Mouse (Mus musculus) embryonic facial prominence, embryonic 10.5 days (tissue): Measurements from ENCODE around the gene Pkhd1. TPM values are rescaled to one million over a fixed set of nuclear protein-coding genes. Genes with fewer than 3 reads are reported as not detected.

Experiments used
- DNase-seq: peaks from one replicate; pipeline ENCODE4 v3.0.0-alpha.2; 2017; ENCODE audit warnings: low spot score
- H3K27ac ChIP-seq: fragments of 300-500 bp; sonication (generic); replicated peaks from 2 replicates; pipeline ENCODE4 v1.5.1; 2016; ENCODE audit warnings: mild to moderate bottlenecking
- H3K27me3 ChIP-seq: fragments of 300-500 bp; sonication (generic); replicated peaks from 2 replicates; pipeline ENCODE4 v1.6.1; 2016; ENCODE audit warnings: low read depth, mild to moderate bottlenecking; ENCODE audit not compliant: poor library complexity, severe bottlenecking
- H3K36me3 ChIP-seq: fragments of 300-500 bp; sonication (generic); replicated peaks from 2 replicates; pipeline ENCODE4 v1.6.1; 2016; ENCODE audit warnings: mild to moderate bottlenecking, moderate library complexity
- H3K4me1 ChIP-seq: fragments of 300-500 bp; sonication (generic); 2 replicates; pipeline ENCODE4 v1.6.1; 2016
- H3K4me3 ChIP-seq: fragments of 300-500 bp; sonication (generic); 2 replicates; pipeline ENCODE4 v1.5.1; 2016; ENCODE audit warnings: mild to moderate bottlenecking, moderate library complexity
- H3K9me3 ChIP-seq: fragments of 300-500 bp; sonication (generic); 2 replicates; pipeline ENCODE4 v1.6.1; 2016; ENCODE audit warnings: mild to moderate bottlenecking
- WGBS: fragments of 180-500 bp; shearing (Covaris S2); methylation state at CpG from one replicate; pipeline ENCODE4 v1.1.7; 2016; 5-methylcytosine and 5-hydroxymethylcytosine counted together
- polyA plus RNA-seq: library from polyadenylated mRNA; unstranded; fragments of >200 nt; fragmentation: Nextera tagmentation; extraction: Ambion mirVana; gene quantifications from 2 replicates; pipeline ENCODE4 v1.2.1, GENCODE M21; 2016

Gene Pkhd1
- polyA plus RNA-seq, 1 experiment from 2014 or later = 0.01 TPM

DNA sequence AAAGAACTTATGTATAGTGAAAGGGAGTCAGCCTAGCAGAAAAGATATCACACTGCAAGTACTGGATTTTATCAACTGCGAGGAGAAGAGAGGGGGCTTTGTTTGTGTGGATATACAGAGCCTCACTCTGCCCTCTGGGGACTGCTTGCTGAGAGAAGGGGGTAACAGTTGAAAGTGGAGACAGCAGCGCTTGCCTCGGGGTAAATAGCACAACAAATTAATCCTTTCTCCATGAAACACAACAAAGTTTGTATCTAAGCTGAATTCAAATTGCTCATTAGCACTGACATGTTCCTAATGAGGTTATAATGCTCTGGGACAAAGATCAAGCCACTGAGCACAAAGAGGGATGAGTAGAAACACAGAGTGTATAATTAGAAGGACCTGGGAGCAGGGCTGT lies 273.2 kb downstream of the Pkhd1 start:
- H3K36me3 ChIP-seq = no peaks in the 10 kb centered on the region
- H3K27me3 ChIP-seq = no peaks in the 10 kb centered on the region
- WGBS = 16% methylated on average over 3 of the region's 3 CpGs
- no peak overlapping the region for H3K4me3 ChIP-seq
- H3K27ac ChIP-seq = no peak overlapping the region
- no peaks in the 10 kb centered on the region for H3K9me3 ChIP-seq
- DNase-seq = peak; percentile 10
- no peaks in the 10 kb centered on the region for H3K4me1 ChIP-seq

DNA sequence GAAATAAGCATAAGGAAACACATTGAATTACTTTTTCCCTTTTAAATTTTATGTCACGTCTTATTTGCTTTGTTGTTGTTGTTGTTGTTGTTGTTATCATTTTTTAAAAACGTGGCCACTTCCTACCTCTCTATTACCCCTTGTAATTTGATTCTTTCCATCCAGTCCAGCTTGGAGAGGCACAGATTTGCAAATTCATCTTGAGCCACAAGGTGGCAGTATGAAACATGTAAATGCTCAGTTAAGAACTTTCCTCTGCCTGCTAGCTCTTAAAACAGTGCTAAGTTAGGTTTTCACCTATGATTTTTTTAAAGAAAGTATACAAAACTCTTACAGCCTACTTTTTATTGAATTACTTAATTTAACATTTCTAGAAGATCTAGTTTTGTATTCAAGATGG lies 306.4 kb downstream of the Pkhd1 start:
- peak; percentile 55 for DNase-seq
- 5% methylated on average over 2 of the region's 2 CpGs for WGBS
- no peaks in the 10 kb centered on the region; the same call in 1 of the 2 replicates for H3K27me3 ChIP-seq
- no peak overlapping the region for H3K4me3 ChIP-seq
- no peaks in the 10 kb centered on the region for H3K4me1 ChIP-seq
- no peaks in the 10 kb centered on the region for H3K36me3 ChIP-seq
- H3K27ac ChIP-seq = no peak overlapping the region
- no peaks in the 10 kb centered on the region for H3K9me3 ChIP-seq

DNA sequence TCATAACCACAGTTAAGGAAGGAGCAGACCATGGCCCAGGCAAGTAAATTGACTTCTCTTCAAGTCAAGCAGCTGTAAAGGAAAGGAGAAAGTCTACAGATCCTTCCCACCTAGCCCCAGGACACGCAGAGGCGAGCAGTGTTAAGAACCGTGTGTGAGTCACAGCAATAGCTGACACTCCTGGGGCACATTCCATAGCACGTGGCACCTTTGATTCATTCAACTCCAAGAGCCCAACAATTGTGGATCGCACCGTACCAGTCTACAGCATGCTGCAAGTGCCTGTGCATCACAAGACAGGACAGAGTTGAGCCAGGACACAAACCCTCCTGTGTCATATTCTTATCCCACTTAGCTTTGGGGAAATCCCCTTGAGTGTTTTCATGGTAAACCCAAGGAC lies 306.9 kb downstream of the Pkhd1 start:
- DNase-seq = no peak
- peaks cover 2% of the 10 kb centered on the region; the same call in 1 of the 2 replicates for H3K27me3 ChIP-seq
- H3K36me3 ChIP-seq = no peaks in the 10 kb centered on the region
- WGBS = 58% methylated on average over 6 of the region's 6 CpGs
- H3K4me3 ChIP-seq = no peak overlapping the region
- H3K4me1 ChIP-seq = no peaks in the 10 kb centered on the region
- H3K27ac ChIP-seq = no peak overlapping the region
- H3K9me3 ChIP-seq = no peaks in the 10 kb centered on the region

DNA sequence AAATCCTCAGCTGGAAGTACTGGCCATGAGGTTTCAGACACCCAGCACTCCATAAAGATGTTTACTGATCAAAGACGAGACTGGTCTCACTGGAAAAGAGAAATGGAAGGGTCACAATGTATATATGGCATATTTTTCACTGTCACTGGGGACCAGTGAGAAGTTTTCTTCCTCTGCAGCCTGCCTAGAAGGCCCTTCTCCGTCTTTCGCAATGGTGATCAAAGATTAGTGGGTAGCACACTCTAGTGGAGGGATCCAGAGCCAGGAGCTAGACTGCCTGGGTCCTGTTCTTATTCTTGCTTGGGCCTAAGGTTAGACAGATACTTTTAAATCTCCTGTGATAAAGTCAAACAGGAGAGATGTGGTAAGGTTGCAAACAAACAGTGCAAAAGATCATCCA lies 311.7 kb downstream of the Pkhd1 start:
- peaks cover 9% of the 10 kb centered on the region; the same call in 1 of the 2 replicates for H3K27me3 ChIP-seq
- H3K4me3 ChIP-seq = no peak overlapping the region
- H3K27ac ChIP-seq = no peak overlapping the region
- DNase-seq = peak; percentile 25
- peaks cover 20% of the 10 kb centered on the region for H3K4me1 ChIP-seq
- H3K36me3 ChIP-seq = no peaks in the 10 kb centered on the region
- 49% methylated on average over 3 of the region's 3 CpGs for WGBS
- no peaks in the 10 kb centered on the region for H3K9me3 ChIP-seq

DNA sequence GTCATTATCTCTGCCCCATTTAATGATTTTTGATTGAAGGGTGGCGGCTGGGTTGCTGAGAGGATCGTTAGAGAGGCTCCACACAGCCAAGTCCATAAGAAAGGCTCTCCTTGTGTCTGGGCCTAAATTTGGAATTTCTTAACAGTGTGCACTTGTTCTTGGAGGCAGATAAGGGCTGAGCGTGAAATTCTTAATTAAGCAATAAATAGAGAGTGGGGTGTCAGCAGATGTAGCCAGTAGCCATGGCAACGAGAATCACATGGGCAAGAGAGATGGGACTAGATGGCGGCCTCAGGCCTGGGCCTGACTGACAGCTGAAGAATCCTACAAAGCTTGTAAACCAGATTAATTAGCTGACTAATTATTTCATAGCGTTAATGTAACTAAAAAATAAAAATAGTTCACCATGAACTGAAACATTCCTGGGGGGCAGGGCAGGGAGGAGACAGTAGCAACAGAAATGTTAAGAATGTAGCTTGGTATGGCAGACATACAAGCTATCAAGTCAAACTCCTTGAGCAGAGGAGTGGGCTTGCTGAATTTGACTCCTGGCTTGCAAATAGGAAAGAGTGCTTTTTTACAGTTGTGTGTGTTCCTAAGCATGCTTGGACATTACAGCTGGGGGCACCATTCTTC lies 314.8 kb downstream of the Pkhd1 start:
- Histone ChIP-seq H3K9me3 (no peaks in the 10 kb centered on the region), H3K4me3 (no peak overlapping the region), H3K36me3 (no peaks in the 10 kb centered on the region), H3K27ac (0 out of 2 replicates have a peak overlapping the region, but pooled peaks have one; percentile 14), H3K4me1 (peaks cover 20% of the 10 kb centered on the region), H3K27me3 (peaks cover 14% of the 10 kb centered on the region)
- peak; percentile 23 for DNase-seq
- 32% methylated on average over 6 of the region's 6 CpGs for WGBS

DNA sequence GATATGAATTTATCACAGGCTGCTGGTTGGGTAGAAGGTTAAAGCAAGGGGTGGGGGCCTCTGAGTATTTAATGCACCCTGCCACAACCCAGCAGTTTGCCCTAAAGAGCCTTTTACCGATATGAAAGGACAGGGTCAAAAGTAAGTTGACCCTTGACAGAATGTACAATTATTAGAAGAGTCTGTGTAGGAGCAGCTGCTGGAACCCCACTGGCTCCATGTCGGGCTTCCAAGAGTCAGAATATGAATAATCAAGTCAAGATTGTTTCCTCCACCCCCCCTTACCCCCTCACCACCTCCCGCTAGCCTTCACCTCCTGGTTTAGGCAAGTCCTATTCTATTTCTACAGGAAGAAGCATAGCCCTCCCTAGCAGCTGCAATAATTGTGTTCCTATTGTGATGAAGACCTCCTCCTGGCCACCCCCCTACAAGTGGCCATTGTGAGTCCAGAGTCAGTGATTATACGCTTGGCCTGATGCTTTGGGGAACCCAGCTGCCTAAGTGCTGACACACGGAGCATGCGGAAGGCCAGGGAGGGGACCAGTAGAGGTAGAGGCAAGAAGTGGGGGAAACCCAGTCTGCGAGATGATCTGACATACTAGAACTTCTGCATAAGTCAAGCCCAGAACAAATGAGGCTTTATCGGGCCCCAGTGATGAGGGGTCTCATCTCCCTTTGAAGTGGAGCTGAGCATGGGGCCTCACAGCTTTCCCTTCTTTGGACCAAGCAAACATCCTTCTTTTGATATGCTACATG lies 315.5 kb downstream of the Pkhd1 start:
- Histone ChIP-seq H3K4me3 (no peak overlapping the region), H3K36me3 (no peaks in the 10 kb centered on the region), H3K27ac (0 out of 2 replicates have a peak overlapping the region, but pooled peaks have one; percentile 14), H3K4me1 (peaks cover 20% of the 10 kb centered on the region), H3K9me3 (no peaks in the 10 kb centered on the region), H3K27me3 (peaks cover 14% of the 10 kb centered on the region)
- WGBS = 30% methylated on average over 8 of the region's 8 CpGs
- DNase-seq = peak; percentile 56

DNA sequence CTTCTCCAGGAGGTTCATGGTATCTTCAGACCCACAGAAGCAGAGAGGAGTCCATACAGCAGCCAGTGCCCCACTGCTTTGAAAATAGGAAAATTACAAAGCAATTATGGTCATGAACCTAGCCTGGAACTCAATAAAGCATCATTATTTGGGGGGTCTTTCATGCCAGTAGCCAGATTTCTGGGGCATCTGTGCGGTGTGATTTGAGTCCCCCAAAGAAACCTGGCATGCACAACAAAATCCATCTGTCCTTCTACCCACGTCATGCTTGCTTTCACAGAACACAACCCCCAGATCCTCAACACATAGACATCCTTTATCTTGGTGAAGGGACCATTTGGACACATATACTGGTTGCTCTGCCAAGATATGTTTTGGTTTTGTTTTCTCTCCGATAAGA lies 316.2 kb downstream of the Pkhd1 start:
- Histone ChIP-seq H3K36me3 (no peaks in the 10 kb centered on the region), H3K4me1 (peaks cover 20% of the 10 kb centered on the region), H3K27me3 (peaks cover 14% of the 10 kb centered on the region; the same call in 1 of the 2 replicates), H3K27ac (no peak overlapping the region), H3K9me3 (no peaks in the 10 kb centered on the region), H3K4me3 (no peak overlapping the region)
- DNase-seq = no peak
- WGBS = 60% methylated on average over 3 of the region's 3 CpGs

DNA sequence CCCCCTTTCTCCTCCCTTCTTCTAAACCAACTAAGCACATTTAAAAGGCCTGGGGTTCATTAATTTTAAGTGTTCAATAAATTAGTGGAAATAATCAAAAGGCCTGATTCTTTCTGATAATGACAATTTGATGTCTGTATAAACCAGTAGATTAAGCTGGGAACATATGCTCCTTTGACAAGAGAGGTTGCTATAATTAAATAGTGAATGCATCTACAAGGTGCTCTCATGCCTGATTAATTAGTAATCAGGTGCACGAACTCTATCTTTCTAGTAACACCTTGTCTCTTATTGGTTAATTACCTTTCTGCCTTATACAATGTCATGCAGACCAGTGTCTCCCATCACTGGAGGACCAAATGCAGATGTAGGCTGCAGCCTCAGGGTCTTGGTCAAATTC lies 329.2 kb downstream of the Pkhd1 start:
- no peak overlapping the region for H3K27ac ChIP-seq
- no peaks in the 10 kb centered on the region for H3K27me3 ChIP-seq
- WGBS = 78% methylated on average over 1 of the region's 1 CpGs
- DNase-seq = no peak
- no peak overlapping the region for H3K4me3 ChIP-seq
- no peaks in the 10 kb centered on the region for H3K36me3 ChIP-seq
- H3K4me1 ChIP-seq = no peaks in the 10 kb centered on the region
- no peaks in the 10 kb centered on the region for H3K9me3 ChIP-seq

DNA sequence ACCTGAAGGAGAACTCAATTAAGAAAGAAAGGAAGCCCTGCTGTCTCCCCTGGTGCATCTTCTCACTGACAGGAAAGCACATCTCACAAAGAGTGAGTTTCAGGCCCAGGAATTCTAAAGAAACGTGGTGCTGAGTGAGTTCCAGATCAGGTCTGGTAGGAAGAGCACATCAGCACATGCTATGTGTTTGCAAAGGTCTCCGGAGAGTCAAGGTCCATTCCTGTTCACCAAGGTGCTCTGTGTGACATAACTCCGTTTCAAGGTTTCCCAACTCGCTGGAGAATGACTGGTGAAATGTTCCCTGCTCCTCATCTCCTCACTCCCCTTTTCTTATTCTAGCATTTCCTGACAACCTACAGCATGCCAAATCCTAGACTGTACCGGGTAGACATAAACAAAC lies 357.5 kb downstream of the Pkhd1 start:
- Histone ChIP-seq H3K27me3 (no peaks in the 10 kb centered on the region), H3K4me3 (no peak overlapping the region), H3K36me3 (no peaks in the 10 kb centered on the region), H3K4me1 (no peaks in the 10 kb centered on the region), H3K27ac (no peak overlapping the region), H3K9me3 (no peaks in the 10 kb centered on the region)
- no peak for DNase-seq
- WGBS = 70% methylated on average over 5 of the region's 5 CpGs

DNA sequence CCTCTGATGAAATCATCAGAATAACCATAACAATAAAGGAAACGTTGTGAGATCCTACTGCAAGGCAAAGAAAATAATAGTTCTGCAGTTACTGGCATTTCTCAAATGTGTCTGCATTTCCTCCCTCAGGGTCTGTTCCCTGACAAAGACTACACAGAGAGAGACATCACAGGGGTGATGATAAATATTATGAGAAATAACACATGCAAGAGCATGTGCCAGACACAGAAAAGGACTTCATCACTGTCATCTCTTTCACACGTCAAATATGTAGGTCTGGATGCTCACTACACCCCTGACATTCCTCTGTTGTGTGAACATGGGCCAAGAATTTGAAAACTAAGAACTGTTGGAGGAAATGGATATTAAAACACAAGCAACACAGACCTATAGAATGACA lies 369.7 kb downstream of the Pkhd1 start:
- Histone ChIP-seq H3K36me3 (no peaks in the 10 kb centered on the region), H3K9me3 (no peaks in the 10 kb centered on the region), H3K27me3 (no peaks in the 10 kb centered on the region), H3K4me1 (no peaks in the 10 kb centered on the region), H3K27ac (no peak overlapping the region), H3K4me3 (no peak overlapping the region)
- 67% methylated on average over 2 of the region's 2 CpGs for WGBS
- no peak for DNase-seq

DNA sequence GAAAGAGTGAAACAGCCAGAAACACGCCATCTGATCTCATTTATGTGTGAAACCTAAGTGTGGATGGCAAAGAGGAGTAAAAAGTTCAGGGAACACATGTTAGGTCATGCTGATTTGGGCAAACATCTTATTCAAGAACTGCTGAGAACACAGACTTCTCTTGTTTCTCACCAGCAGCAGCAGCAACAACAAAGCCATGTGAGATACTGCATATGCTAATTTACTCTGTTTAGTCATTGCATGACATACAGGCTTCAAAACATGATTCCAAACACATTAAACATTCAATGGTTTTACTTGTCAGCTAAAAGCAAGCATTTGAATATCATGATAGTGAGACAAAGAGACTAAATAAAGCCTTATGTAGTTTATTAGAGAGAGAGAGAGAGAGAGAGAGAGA lies 401.2 kb downstream of the Pkhd1 start:
- Histone ChIP-seq H3K4me1 (peaks cover 6% of the 10 kb centered on the region; the same call in 1 of the 2 replicates), H3K36me3 (no peaks in the 10 kb centered on the region), H3K27ac (no peak overlapping the region), H3K9me3 (no peaks in the 10 kb centered on the region), H3K4me3 (no peak overlapping the region), H3K27me3 (no peaks in the 10 kb centered on the region)
- 55% methylated on average over 1 of the region's 1 CpGs for WGBS
- no peak for DNase-seq

DNA sequence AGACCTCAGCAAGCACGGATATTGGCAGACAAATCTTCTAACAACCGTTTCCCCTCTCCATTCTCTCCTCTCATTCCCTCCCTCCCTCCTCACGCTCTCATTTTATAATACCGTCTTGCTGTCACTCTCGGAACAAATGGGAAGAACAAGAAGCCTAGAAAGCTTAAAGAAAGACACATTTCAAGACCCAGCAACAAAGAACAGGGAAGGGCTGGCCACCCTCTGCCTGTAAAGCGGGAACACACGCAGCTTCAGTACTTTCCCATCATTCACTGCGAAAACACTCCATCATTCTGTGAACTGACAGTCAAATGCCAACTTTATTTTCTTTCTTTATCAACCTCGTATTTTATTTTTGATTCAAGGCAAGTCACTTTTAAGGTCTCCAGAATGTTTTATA lies 427.4 kb downstream of the Pkhd1 start:
- no peaks in the 10 kb centered on the region for H3K36me3 ChIP-seq
- no peaks in the 10 kb centered on the region for H3K27me3 ChIP-seq
- WGBS = 50% methylated on average over 9 of the region's 9 CpGs
- H3K4me3 ChIP-seq = no peak overlapping the region
- no peak for DNase-seq
- no peaks in the 10 kb centered on the region for H3K4me1 ChIP-seq
- H3K9me3 ChIP-seq = no peaks in the 10 kb centered on the region
- no peak overlapping the region for H3K27ac ChIP-seq

DNA sequence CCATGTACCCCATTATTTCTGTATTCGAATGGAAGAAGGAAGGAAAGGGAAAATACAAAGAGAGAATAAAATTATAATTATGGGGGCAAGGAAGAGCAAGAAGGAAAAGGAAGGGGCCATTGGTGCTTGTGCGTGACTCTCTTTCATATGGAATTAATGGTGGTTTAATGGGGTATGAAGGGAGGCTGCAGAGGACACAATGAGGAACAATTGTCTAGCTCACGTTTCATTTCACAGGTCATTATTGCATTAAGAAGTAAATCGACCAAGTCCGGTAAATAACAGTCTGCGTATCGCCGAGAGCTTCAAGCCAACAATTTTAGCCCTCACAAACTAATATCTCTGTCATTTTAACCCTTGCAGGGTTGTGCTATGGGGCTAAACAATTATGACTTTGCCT lies 437.7 kb downstream of the Pkhd1 start:
- 0 out of 2 replicates have a peak, but pooled peaks cover 11% of the 10 kb centered on the region for H3K4me1 ChIP-seq
- no peak for DNase-seq
- H3K4me3 ChIP-seq = no peak overlapping the region
- 48% methylated on average over 8 of the region's 8 CpGs for WGBS
- no peaks in the 10 kb centered on the region for H3K36me3 ChIP-seq
- no peaks in the 10 kb centered on the region for H3K27me3 ChIP-seq
- H3K27ac ChIP-seq = no peak overlapping the region
- H3K9me3 ChIP-seq = no peaks in the 10 kb centered on the region
